Mouse (Mus musculus): ENCODE measurements around the gene Snd1. TPM values are rescaled to one million over a fixed set of nuclear protein-coding genes. Genes with fewer than 3 reads are reported as not detected.

The Snd1 gene
- polyA plus RNA-seq, 1 experiment from 2014 or later, result 69.2 TPM

DNA sequence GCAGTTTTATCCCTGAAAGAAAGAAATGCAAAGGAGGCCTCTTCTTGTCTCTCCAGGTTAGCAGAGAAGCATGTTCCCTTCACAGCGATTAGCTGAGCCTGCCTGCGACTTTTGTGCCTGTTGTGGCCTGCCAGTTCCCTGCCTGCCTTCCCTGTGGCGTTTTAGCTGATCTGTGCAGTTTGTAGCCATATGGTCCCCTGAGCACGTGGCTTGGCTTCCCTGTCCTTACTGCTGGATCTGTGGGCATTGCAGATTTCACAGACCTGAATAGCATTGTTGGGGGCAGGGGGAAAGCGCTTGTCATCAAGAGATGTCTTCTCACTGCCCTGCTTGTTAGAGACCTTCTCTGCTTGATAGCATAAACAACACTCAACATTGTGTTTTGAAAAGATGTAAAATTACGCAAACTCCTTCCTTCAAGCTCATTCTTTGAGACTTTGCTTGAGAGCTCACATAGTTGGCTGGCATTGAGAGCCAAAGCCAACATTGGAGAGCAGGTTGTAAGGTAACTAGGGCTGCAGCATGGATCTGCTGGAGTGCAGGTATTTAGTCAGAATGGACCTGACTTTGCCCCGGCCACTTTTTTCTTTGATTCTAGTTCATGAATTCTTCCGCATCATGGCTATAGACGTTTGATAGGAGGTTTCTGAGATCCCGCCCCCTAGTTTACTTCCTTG, 63.0 kb downstream of the Snd1 start:
- DNase-seq (ENCODE audit: low spot score), result no peak

GRCm38 (mm10) chr6:28542298-28542701, 67.4 kb downstream of the Snd1 start:
- no peak for DNase-seq (ENCODE audit: low spot score)

- no peak for DNase-seq (ENCODE audit: low spot score)
These were observed 72.0 kb downstream of the Snd1 start for GRCm38 (mm10) chr6:28546943-28547342.

DNA sequence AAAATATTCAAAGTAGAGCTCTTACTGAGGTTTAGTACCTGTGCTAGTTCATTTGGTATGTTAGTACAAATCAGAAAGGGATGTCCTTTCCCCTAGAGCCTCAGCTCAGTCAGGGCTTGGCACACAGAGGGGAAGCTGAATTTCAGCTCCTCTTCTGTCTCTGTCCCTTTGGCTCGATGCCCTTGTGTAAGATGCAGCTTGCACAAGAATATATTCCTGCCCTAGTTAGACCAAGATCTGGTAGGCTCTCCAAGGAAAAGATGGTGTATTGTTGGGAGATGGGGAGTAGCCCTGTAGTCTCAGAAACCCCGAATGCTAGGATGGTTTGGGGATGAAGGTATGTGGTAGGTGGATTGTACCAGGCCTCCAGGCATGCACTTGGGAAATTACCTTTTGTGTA, 74.4 kb downstream of the Snd1 start:
- DNase-seq (ENCODE audit: low spot score), result no peak

- no peak for DNase-seq (ENCODE audit: low spot score)
These were observed 75.5 kb downstream of the Snd1 start for GRCm38 (mm10) chr6:28550255-28551004.

DNA sequence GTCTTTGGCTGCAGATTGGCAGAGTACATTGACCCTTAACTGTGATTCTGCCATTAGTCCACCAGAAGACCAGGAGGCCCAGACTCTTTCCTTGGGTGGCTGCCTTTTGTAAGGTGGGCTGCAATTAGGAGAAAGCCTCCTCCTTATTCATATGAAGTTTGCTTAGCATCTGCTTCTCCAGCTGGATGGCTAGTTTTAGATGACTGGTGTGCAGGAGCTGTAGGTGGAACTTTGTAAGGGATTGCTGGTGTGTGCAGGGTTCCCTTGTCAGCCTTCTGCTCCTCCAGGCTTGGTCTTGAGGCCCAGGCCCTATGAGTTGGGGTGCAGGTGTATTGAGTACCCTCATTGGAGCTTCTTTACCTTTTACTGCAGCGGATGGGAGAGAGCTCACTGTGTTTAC, 79.5 kb downstream of the Snd1 start:
- DNase-seq (ENCODE audit: low spot score), result no peak

- DNase-seq (ENCODE audit: low spot score), result no peak
These were observed 80.1 kb downstream of the Snd1 start for GRCm38 (mm10) chr6:28555002-28555401.

DNA sequence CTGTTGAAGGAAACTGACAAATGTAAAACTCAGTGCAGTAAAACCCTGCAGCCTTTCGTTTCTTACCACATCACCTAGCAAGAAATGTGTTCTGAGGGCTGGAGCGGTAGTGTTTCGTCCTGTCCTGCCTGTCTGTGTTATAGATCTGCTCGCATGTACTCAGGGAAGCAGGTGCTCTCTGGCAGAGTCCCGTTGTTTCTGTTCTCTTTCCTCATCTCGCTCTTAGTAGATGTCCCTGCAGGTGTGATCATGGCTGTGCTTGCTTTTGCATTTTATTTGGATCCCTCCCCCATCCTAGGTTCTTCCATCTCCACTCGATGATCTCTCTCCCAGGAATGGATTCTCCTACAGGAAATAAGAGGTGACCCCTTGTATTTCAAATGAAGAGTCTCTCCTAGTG, 80.5 kb downstream of the Snd1 start:
- DNase-seq (ENCODE audit: low spot score), result no peak

DNA sequence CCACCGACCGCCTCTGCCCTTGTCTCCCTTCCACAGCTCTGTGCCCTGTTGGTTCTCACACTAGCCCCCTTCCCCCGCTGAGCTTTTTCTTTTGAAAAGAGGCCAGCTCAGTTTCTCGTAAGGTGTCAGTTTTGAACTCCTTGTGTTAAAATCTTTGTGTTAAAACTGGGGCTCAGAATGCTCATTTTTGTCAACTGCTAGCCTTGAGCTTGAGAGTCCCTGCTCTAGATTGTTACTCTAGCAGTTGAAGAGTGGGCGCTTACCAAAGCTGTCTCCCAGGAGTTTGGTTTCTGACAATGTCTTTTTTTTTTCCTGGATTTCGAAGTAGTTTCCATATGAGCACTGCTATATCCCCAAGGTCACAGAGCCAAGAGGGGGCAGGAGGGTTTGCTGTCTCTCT, 82.8 kb downstream of the Snd1 start:
- DNase-seq (ENCODE audit: low spot score), result no peak

DNA sequence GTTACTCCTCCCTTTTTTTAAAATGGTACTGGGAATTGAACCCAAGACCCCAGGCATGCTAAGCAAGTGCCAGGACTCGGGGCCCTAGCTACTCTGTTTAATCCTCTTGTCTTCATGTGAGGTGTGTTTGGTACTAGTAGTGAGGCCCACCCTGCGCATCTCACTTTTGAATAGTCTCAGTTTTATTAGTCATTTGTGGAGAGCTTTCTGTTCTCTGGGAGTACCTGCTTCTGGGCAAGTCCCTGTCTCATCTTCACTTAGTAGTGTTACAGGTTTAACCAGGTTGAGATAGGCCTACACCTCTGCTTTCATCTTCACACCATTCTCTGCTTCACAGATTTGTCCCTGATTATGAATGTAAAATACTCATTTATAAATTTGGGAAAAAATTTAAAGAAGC, 84.5 kb downstream of the Snd1 start:
- no peak for DNase-seq (ENCODE audit: low spot score)

GRCm38 (mm10) chr6:28561291-28561995, 86.5 kb downstream of the Snd1 start:
- no peak for DNase-seq (ENCODE audit: low spot score)

DNA sequence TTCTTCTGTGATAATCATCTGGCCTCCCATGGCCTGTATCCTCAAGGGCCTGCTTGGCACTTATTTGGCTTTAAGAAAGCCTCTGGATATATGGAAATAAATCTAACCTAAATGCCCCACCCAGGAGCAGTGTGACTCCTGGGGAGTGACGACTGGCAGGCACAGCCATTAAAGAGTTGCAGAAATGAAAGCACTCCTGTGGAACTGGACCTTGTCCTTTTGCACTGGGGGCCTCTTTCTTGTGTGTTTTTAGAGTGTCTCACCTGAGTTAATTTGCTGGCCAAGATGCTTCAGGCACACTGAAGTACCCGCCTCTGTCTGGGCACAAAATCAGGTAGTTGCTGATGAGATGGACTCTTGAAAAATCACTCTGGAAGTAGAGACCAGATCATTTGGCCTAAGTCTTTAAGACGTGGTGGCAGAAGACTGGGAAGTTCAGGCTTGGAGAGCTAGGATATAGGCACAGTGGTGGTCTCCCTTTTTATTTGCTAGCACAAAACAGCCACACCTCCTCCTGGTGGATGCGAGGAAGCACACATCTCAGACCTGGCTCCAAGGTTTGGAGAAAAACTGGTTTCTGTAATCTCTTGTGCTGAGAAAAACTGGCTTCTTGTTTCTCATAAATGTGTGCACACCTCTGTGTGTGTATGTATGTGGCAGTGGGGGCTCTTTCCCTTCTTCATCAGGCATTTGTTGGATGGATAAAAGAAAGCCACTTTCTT, 87.5 kb downstream of the Snd1 start:
- DNase-seq (ENCODE audit: low spot score), result no peak

- no peak for DNase-seq (ENCODE audit: low spot score)
These were observed 93.0 kb downstream of the Snd1 start for GRCm38 (mm10) chr6:28567978-28568377.

- DNase-seq (ENCODE audit: low spot score), result no peak
These were observed 97.0 kb downstream of the Snd1 start for GRCm38 (mm10) chr6:28571946-28572345.

- DNase-seq (ENCODE audit: low spot score), result no peak
These were observed 98.2 kb downstream of the Snd1 start for GRCm38 (mm10) chr6:28572991-28573759.

- DNase-seq (ENCODE audit: low spot score), result no peak
These were observed 101.7 kb downstream of the Snd1 start for GRCm38 (mm10) chr6:28576356-28577264.

GRCm38 (mm10) chr6:28582847-28583246, 107.9 kb downstream of the Snd1 start:
- no peak for DNase-seq (ENCODE audit: low spot score)

DNA sequence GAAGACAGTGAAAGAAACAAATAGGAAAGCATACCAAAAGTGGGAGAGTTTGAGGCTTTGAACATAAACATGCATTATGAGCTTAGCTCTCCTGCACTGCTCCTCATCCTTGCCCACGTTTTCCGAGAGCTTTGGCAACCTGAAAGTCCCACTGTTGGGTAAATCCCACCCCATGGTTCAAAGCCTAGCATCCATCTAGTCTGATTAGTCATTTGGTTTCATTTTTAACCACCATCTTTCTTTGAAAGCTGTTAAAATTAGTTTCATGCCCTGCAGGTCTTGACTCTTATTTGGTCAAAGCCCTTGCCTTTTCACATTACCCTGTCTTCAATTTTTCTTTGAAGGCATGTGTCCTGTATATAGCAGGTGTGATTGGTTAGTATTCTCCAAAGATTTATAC, 108.5 kb downstream of the Snd1 start:
- no peak for DNase-seq (ENCODE audit: low spot score)

- no peak for DNase-seq (ENCODE audit: low spot score)
These were observed 111.9 kb downstream of the Snd1 start for GRCm38 (mm10) chr6:28586806-28587205.
